14 mouse cellular contexts compared by ENCODE assay signal in the genomic region with DNA sequence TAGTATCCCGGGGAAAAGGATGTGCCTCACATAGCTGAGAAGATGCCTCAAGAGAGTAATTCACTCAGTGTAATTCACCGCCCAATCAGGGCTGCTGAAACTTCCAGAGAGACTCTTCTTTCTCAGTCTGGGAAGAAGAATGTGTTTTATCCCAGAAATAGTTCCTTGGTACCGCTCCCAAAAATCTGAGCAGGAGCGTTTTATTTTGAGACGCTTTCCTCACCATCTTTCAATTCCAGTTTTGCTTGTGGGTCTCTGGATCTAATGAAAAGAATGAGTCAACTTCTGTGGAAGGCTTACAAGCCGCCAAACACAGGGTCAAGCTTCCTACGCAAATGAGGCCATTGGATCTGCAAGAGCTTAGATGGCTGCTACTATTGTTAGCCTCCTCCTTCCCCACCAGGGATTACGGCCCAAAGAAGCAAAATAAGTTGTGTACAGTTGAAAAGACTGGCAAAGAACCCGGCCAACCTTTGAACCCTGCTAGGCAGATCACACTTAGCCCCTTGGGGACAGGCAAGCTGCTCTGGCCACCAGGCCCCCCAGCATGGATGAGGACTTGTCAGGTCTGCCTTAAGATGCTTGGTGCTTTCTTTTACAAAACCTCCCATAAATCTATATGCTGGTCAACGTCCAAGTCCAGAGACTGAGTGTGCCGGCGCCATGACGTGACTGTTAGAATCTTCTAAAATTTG. TPM values are rescaled to one million over a fixed set of nuclear protein-coding genes. Genes with fewer than 3 reads are reported as not detected.
DNase-seq lines count a peak whose midpoint lies in the region; ATAC-seq lines count a peak whose summit lies in the region.
"Had no signal": no experiment of that assay in that cellular context is flagged by ENCODE, and none has a peak within 500 bp of the region (broad histone marks: within the 10 kb centered on the region; RNA-seq: fewer than 3 reads in every experiment).

No protein-coding gene starts in this region.

- peaks cover 17% of the 10 kb centered on the region for H3K4me1 ChIP-seq in neural tube, embryonic 15.5 days
- H3K4me1 ChIP-seq: hindbrain, embryonic 15.5 days; liver, embryonic 13.5 days; megakaryocyte, embryonic 14.5 days had no signal

- no peak overlapping the region for H3K4me3 ChIP-seq in neural tube, embryonic 15.5 days (replicated peaks)
- H3K4me3 ChIP-seq: embryonic facial prominence, embryonic 15.5 days; hindbrain, embryonic 15.5 days; liver, embryonic 13.5 days; megakaryocyte, embryonic 14.5 days had no signal

- H3K36me3 ChIP-seq in neural tube, embryonic 15.5 days: no peaks in the 10 kb centered on the region
- H3K36me3 ChIP-seq: embryonic facial prominence, embryonic 15.5 days; hindbrain, embryonic 15.5 days; liver, embryonic 13.5 days had no signal

- H3K4me2 ChIP-seq in neural tube, embryonic 15.5 days: no peak overlapping the region
- H3K4me2 ChIP-seq: embryonic facial prominence, embryonic 15.5 days; hindbrain, embryonic 15.5 days; liver, embryonic 13.5 days had no signal

- H3K27me3 ChIP-seq in neural tube, embryonic 15.5 days (replicated peaks): no peaks in the 10 kb centered on the region
- H3K27me3 ChIP-seq: embryonic facial prominence, embryonic 15.5 days; hindbrain, embryonic 15.5 days; liver, embryonic 13.5 days; megakaryocyte, embryonic 14.5 days had no signal

- DNase-seq in heart, adult 11 months: peak; percentile 89
- no peak for DNase-seq in heart, postnatal 25 days (ENCODE audit: low spot score)
- peak; percentile 13 for DNase-seq in lung, postnatal 10 days
- no peak for DNase-seq in lung, adult 18-20 months
- peak; percentile 2 for DNase-seq in fibroblast of lung, adult 2 months (ENCODE audit: low read depth)
- DNase-seq in left cerebral cortex, postnatal 36 days (ENCODE audit: low spot score in 2 of 2): peak; percentile 61 to 62
- no peak for DNase-seq in cerebellum, adult 9-11 months
- DNase-seq: adrenal gland, postnatal 14 days; cerebellum, adult 8-10 months; liver, embryonic 13.5 days had no signal

- H3K9me3 ChIP-seq in neural tube, embryonic 15.5 days (replicated peaks): no peaks in the 10 kb centered on the region
- H3K9me3 ChIP-seq: embryonic facial prominence, embryonic 15.5 days; hindbrain, embryonic 15.5 days; liver, embryonic 13.5 days; megakaryocyte, embryonic 14.5 days had no signal

- intact Hi-C loops in heart, postnatal 25 days (cut with DNase I): no loop called here
- intact Hi-C loops in left cerebral cortex, postnatal 36 days (cut with DNase I): no loop called here

- no peak overlapping the region for H3K9ac ChIP-seq in neural tube, embryonic 15.5 days (replicated peaks)
- H3K9ac ChIP-seq: embryonic facial prominence, embryonic 15.5 days; hindbrain, embryonic 15.5 days; liver, embryonic 13.5 days had no signal

- 67% methylated on average over 13 of the region's 13 CpGs for WGBS in neural tube, embryonic 15.5 days

- ATAC-seq in neural tube, embryonic 15.5 days (ENCODE audit: low FRiP score): no peak

- H3K27ac ChIP-seq in neural tube, embryonic 15.5 days (replicated peaks): no peak overlapping the region
- H3K27ac ChIP-seq: embryonic facial prominence, embryonic 15.5 days; hindbrain, embryonic 15.5 days; liver, embryonic 13.5 days had no signal

RNA-seq across cellular contexts. Expression of a gene that starts 57.6 kb away (rescaled TPM):
- total RNA-seq in heart, postnatal 25 days (2021): 1 to 10 TPM; 1.7 to 2.0 TPM
- 10 to 100 TPM; 63.4 to 74.2 TPM for total RNA-seq in left cerebral cortex, postnatal 36 days (2021)
- polyA plus RNA-seq in neural tube, embryonic 15.5 days (2015; fragmentation: Nextera tagmentation; extraction: Ambion mirVana): 4.4 and 5.9 TPM in 2 replicates

Comparison
In these comparisons a context has a peak if more than half of its experiments do, and no peak if none do; other contexts are left out.
1. DNase-seq: peak in heart, adult 11 months (single experiment), lung, postnatal 10 days (single experiment), fibroblast of lung, adult 2 months (single experiment) and left cerebral cortex, postnatal 36 days (2 of 2); none in heart, postnatal 25 days (single experiment), lung, adult 18-20 months (0 of 2) and cerebellum, adult 9-11 months (single experiment).
2. RNA of a gene that starts 57.6 kb away (total RNA-seq): 63.4 to 74.2 TPM in left cerebral cortex, postnatal 36 days; 1.7 to 2.0 TPM in heart, postnatal 25 days; every median in the first group is over 10 times any median in the second.